Mouse (Mus musculus) limb, embryonic 11.5 days (tissue): ENCODE results near the gene Platr17. TPM values are rescaled to one million over a fixed set of nuclear protein-coding genes. Genes with fewer than 3 reads are reported as not detected.
"Not testable (repeated sequence)": the region's sequence is repeated elsewhere in the genome, so short reads cannot be mapped to it uniquely, and the experiment has no call there.

Experiments used
- ATAC-seq: fragments of 200-750 bp; cut with Nextera tagmentation; 2 replicates; pipeline ENCODE4 v1.8.0; 2017; ENCODE audit warnings: low read depth; ENCODE audit not compliant: insufficient number of reproducible peaks, low FRiP score, low TSS enrichment
- DNase-seq: peaks from one replicate; pipeline ENCODE4 v3.0.0-alpha.2; 2015; ENCODE audit warnings: low spot score
- H3K27ac ChIP-seq: fragments of 300-500 bp; sonication (generic); replicated peaks from 2 replicates; pipeline ENCODE4 v1.5.1; 2014; ENCODE audit warnings: low read depth, mild to moderate bottlenecking, low read length
- H3K27me3 ChIP-seq: fragments of 300-500 bp; sonication (generic); 2 replicates; pipeline ENCODE4 v1.6.1; 2014; ENCODE audit warnings: mild to moderate bottlenecking, low read length, mixed read lengths; ENCODE audit not compliant: control insufficient read depth, insufficient read depth
- H3K36me3 ChIP-seq: fragments of 300-500 bp; sonication (generic); 2 replicates; pipeline ENCODE4 v1.6.1; 2014; ENCODE audit warnings: mild to moderate bottlenecking, low read length, moderate library complexity, mixed read lengths; ENCODE audit not compliant: control insufficient read depth, insufficient read depth
- H3K4me1 ChIP-seq: fragments of 300-500 bp; sonication (generic); 2 replicates; pipeline ENCODE4 v1.6.1; 2014; ENCODE audit warnings: low read length, mixed read lengths; ENCODE audit not compliant: control insufficient read depth, insufficient read depth
- H3K4me2 ChIP-seq: fragments of 300-500 bp; sonication (generic); 2 replicates; pipeline ENCODE4 v1.6.1; 2014; ENCODE audit warnings: low read depth, mild to moderate bottlenecking, moderate library complexity; ENCODE audit not compliant: severe bottlenecking
- H3K4me3 ChIP-seq: fragments of 300-500 bp; sonication (generic); 2 replicates; pipeline ENCODE4 v1.5.1; 2014; ENCODE audit warnings: low read depth, low read length
- H3K9ac ChIP-seq: fragments of 300-500 bp; sonication (generic); 2 replicates; pipeline ENCODE4 v1.6.1; 2014; ENCODE audit warnings: mild to moderate bottlenecking, low read length
- H3K9me3 ChIP-seq: fragments of 300-500 bp; sonication (generic); 2 replicates; pipeline ENCODE4 v1.6.1; 2016; ENCODE audit warnings: low read length; ENCODE audit not compliant: control insufficient read depth
- WGBS: fragments of 180-500 bp; shearing (Covaris S2); extraction: QIAGEN DNeasy Blood & Tissue Kit; methylation state at CpG from one replicate; pipeline ENCODE4 v1.1.7; 2014; 5-methylcytosine and 5-hydroxymethylcytosine counted together
- polyA plus RNA-seq: library from polyadenylated mRNA; unstranded; fragments of >200 nt; fragmentation: Nextera tagmentation; extraction: Ambion mirVana; gene quantifications from 2 replicates; pipeline ENCODE4 v1.2.1, GENCODE M21; 2014

The Platr17 gene
- polyA plus RNA-seq, 1 experiment from 2014 or later = 0.19 TPM

- ATAC-seq = peak; percentile 76
- Histone ChIP-seq H3K9me3 (no peaks in the 10 kb centered on the region), H3K27ac (peak within 1 kb of the TSS; percentile 89), H3K4me3 (peak within 1 kb of the TSS; percentile 44), H3K27me3 (no peaks in the 10 kb centered on the region), H3K9ac (peak within 1 kb of the TSS; percentile 62), H3K4me1 (peaks cover 40% of the 10 kb centered on the region), H3K4me2 (peak within 1 kb of the TSS; percentile 86), H3K36me3 (peaks cover 17% of the 10 kb centered on the region)
- WGBS = 1% methylated on average over 45 of the region's 45 CpGs
- peak; percentile 91 for DNase-seq
Measured at GRCm38 (mm10) chr17:33951021-33951946, 46.3 kb downstream of the Platr17 start, which contains the start of gene B3galt4. Gene B3galt4, minus strand, starts transcription at chr17:33951488.

DNA sequence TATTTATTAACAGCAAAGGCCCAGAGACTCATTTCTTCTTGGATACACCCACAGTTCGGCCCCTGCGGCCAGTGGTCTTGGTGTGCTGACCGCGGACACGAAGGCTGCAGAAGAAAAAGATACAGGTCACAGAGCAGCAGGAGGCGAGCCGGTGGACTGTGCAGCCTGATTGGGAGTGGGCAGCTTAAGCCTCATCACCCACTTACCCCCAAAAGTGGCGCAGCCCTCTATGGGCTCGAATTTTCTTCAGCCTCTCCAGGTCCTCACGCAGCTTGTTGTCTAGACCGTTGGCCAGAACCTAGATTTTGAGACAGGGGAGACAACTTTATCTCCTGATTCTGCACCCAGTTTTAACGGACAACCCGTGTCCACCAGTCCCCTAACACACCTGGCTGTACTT is 47.1 kb downstream of the Platr17 start:
- Histone ChIP-seq H3K36me3 (peaks cover 17% of the 10 kb centered on the region), H3K4me3 (peak overlapping the region; percentile 44), H3K4me2 (peak overlapping the region; percentile 86), H3K4me1 (peaks cover 44% of the 10 kb centered on the region)
- H3K9ac ChIP-seq, DNase-seq, H3K27ac ChIP-seq, ATAC-seq, H3K9me3 ChIP-seq, H3K27me3 ChIP-seq: not testable (repeated sequence)
- WGBS = 77% methylated on average over 13 of the region's 13 CpGs

DNA sequence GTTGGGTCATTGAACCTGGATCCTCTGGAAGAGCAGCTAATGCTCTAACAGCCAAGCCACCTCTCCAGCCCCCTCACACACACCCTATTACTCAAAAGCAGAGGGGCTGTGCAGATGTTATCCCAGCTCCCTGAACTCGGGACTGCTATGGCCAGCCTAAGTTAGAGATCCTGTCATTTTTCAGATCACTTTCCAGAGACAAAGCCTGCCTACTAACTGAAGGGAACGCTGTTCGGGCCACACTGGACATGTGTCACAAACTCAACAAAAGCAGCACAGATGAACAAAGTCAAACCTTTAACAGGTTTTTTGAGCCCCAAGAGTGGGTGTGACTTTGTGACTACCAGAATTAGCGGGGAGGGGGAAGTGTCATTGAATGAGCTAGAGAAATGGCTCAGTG is 47.9 kb downstream of the Platr17 start:
- Histone ChIP-seq H3K9me3 (no peaks in the 10 kb centered on the region), H3K4me1 (peaks cover 44% of the 10 kb centered on the region), H3K9ac (no peak overlapping the region), H3K4me2 (peak overlapping the region; percentile 82; the same call in 1 of the 2 replicates), H3K4me3 (no peak overlapping the region), H3K27me3 (no peaks in the 10 kb centered on the region), H3K27ac (no peak overlapping the region), H3K36me3 (peaks cover 15% of the 10 kb centered on the region)
- DNase-seq = no peak
- ATAC-seq = no peak
- 80% methylated on average over 4 of the region's 4 CpGs for WGBS

- H3K4me2 ChIP-seq = peak overlapping the region; percentile 82; the same call in 1 of the 2 replicates
- H3K9ac ChIP-seq = no peak overlapping the region
- 0 out of 2 replicates have a peak overlapping the region, but pooled peaks have one; percentile 8 for H3K27ac ChIP-seq
- ATAC-seq = no peak
- WGBS = 87% methylated on average over 3 of the region's 3 CpGs
- no peaks in the 10 kb centered on the region for H3K9me3 ChIP-seq
- H3K36me3 ChIP-seq = peaks cover 15% of the 10 kb centered on the region
- H3K27me3 ChIP-seq = no peaks in the 10 kb centered on the region
- peaks cover 44% of the 10 kb centered on the region for H3K4me1 ChIP-seq
- no peak for DNase-seq
- no peak overlapping the region for H3K4me3 ChIP-seq
Measured at GRCm38 (mm10) chr17:33953310-33953709, 48.4 kb downstream of the Platr17 start.

- H3K9ac ChIP-seq = peak overlapping the region; percentile 98
- 0 out of 2 replicates have a peak overlapping the region, but pooled peaks have one; percentile 89 for H3K27ac ChIP-seq
- H3K4me1 ChIP-seq = peaks cover 44% of the 10 kb centered on the region
- no peak for ATAC-seq
- no peak for DNase-seq
- H3K4me3 ChIP-seq = peak overlapping the region; percentile 100
- H3K4me2 ChIP-seq = peak overlapping the region; percentile 82
- H3K9me3 ChIP-seq = no peaks in the 10 kb centered on the region
- 39% methylated on average over 5 of the region's 5 CpGs for WGBS
- H3K27me3 ChIP-seq = no peaks in the 10 kb centered on the region
- peaks cover 15% of the 10 kb centered on the region for H3K36me3 ChIP-seq
Measured at GRCm38 (mm10) chr17:33953961-33954565, 49.1 kb downstream of the Platr17 start.

DNA sequence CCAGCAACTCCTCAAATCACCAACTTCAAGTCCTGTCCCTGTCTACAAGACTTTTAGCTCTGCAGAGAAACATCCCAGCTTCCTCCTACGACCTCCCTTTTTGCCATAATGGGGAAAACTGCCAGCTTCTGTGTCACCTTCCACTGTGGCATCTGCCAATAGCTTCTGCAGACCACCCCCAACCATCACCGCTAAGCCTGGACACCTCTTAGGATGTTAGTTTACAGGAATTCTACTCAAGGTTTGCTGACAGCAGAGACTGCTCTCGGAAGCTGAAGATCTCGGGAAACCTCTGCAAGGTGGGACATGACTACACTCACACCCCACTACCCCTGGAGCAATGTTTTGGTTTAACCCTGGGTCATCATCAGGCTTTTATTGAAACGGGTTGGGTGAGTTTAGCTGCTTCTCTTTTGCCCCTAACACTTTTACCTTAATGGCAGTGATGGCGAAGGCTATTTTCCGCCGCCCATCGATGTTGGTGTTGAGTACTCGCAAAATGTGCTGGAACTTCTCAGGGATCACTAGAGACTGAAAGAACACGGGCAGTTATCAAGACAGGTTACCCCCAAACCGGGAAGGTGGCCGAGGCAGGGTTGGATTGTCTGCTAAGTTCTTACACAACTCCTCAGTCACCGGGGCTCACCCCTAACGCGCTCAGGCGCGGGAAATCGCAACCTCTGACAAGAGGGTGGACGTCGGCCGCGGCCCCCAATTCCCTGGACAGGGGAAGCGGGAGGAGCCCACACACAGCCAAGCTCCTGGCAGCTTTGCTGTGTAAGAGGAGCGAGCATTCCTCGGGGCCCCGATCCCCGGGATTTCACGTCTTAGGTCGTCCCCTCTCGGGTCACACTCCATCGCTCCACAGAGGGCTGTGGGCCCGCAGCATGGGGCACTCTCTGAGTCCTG is 50.0 kb downstream of the Platr17 start:
- Histone ChIP-seq H3K36me3 (peaks cover 15% of the 10 kb centered on the region), H3K9ac (peak overlapping the region; percentile 98), H3K4me3 (peak overlapping the region; percentile 100), H3K27me3 (no peaks in the 10 kb centered on the region), H3K27ac (peak overlapping the region; percentile 89), H3K9me3 (no peaks in the 10 kb centered on the region), H3K4me1 (peaks cover 44% of the 10 kb centered on the region), H3K4me2 (peak overlapping the region; percentile 82)
- no peak for DNase-seq
- peak; percentile 27; the same call in 1 of the 2 replicates for ATAC-seq
- 1% methylated on average over 33 of the region's 33 CpGs for WGBS

DNA sequence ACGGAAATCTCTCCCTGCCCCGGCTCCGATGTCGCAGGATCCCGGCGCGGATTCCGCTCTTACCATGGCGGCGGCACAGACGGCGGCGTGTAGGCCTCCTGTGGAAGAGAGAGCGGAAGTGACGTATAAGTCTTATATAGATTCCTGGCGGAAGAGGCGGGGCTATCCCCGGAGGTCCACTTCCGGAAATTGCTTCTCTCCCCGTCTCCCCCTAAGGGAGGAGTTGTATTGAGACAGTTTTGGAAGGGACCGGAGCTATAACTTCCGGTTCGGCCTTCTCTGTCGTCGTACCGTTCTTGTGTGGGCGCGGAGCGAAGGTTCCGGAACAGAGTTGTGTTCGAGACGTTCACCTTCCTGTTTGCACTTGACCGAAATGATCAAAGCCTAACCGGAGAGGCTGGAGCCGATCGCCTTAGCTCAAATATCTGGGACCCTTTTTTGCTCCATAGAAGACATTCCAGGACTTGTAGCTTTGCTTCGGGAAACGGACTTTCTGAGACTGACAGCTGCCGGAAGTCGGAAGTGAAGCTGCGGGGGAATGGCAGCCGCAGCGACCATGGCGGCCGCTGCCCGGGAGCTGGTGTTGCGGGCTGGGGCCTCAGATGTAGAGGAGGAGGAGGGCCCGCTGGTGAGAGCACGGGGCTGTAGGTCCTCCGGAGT is 50.8 kb downstream of the Platr17 start, which contains the start of the genes Vps52 and Rps18:
TSS of gene Vps52 (plus strand) at position 258 of the 660 bp plus-strand sequence.
TSS of gene Rps18 (minus strand) at position 447 of the 660 bp plus-strand sequence.
- no peaks in the 10 kb centered on the region for H3K9me3 ChIP-seq
- H3K4me1 ChIP-seq = peaks cover 41% of the 10 kb centered on the region
- peaks cover 15% of the 10 kb centered on the region for H3K36me3 ChIP-seq
- under 1% methylated on average over 50 of the region's 50 CpGs for WGBS
- peak; percentile 97 for DNase-seq
- H3K4me3 ChIP-seq = peak within 1 kb of the TSS; percentile 100
- ATAC-seq = peak; percentile 89
- peak within 1 kb of the TSS; percentile 89 for H3K27ac ChIP-seq
- no peaks in the 10 kb centered on the region for H3K27me3 ChIP-seq
- peak within 1 kb of the TSS; percentile 82 for H3K4me2 ChIP-seq
- H3K9ac ChIP-seq = peak within 1 kb of the TSS; percentile 98
